Mouse (Mus musculus): ENCODE data around the gene BC051142. TPM values are rescaled to one million over a fixed set of nuclear protein-coding genes. Genes with fewer than 3 reads are reported as not detected.
"Not testable (repeated sequence)": the region's sequence is repeated elsewhere in the genome, so short reads cannot be mapped to it uniquely, and the experiment has no call there.

Gene BC051142
- polyA plus RNA-seq, 1 experiment: not detected

GRCm38 (mm10) chr17:34439795-34440194 is 41.2 kb downstream of the BC051142 start:
- Histone ChIP-seq H3K27ac (ENCODE audit: insufficient read depth, low read depth, low read length) (no peak overlapping the region), H3K4me1 (ENCODE audit: control insufficient read depth, insufficient read depth, low read length) (peaks cover 21% of the 10 kb centered on the region), H3K4me3 (ENCODE audit: insufficient read depth, low read length) (no peak overlapping the region)
- TF ChIP-seq POLR2A (IDR thresholded peaks at IDR 0.05; ENCODE audit: borderline replicate concordance, low read depth, low read length) (no peak), CTCF (IDR thresholded peaks at IDR 0.05; ENCODE audit: low read depth, low read length) (no peak)

- Histone ChIP-seq H3K4me3 (ENCODE audit: insufficient read depth, low read length) (no peak overlapping the region), H3K27ac (ENCODE audit: insufficient read depth, low read depth, low read length) (no peak overlapping the region)
- TF ChIP-seq CTCF (IDR thresholded peaks at IDR 0.05; ENCODE audit: low read depth, low read length): no peak
- no peak for TF ChIP-seq POLR2A (IDR thresholded peaks at IDR 0.05; ENCODE audit: borderline replicate concordance, low read depth, low read length)
These were observed 43.4 kb downstream of the BC051142 start for GRCm38 (mm10) chr17:34441990-34442389.

GRCm38 (mm10) chr17:34448473-34449041 is 49.9 kb downstream of the BC051142 start:
- no peak overlapping the region for H3K4me3 ChIP-seq (ENCODE audit: insufficient read depth, low read length)
- TF ChIP-seq CTCF (IDR thresholded peaks at IDR 0.05; ENCODE audit: low read depth, low read length) (no peak), POLR2A (IDR thresholded peaks at IDR 0.05; ENCODE audit: borderline replicate concordance, low read depth, low read length) (no peak)
- H3K4me1 ChIP-seq (ENCODE audit: control insufficient read depth, insufficient read depth, low read length): no peaks in the 10 kb centered on the region

More at GRCm38 (mm10) chr17:34441990-34442389, 43.4 kb downstream of the BC051142 start:
- H3K4me1 ChIP-seq (ENCODE audit: control insufficient read depth, insufficient read depth, low read length): peaks cover 17% of the 10 kb centered on the region

GRCm38 (mm10) chr17:34457668-34458067 is 59.0 kb downstream of the BC051142 start:
- H3K4me3 ChIP-seq (ENCODE audit: insufficient read depth, low read length): no peak overlapping the region
- no peak overlapping the region for H3K27ac ChIP-seq (ENCODE audit: insufficient read depth, low read depth, low read length)
- peaks cover 26% of the 10 kb centered on the region for H3K4me1 ChIP-seq (ENCODE audit: control insufficient read depth, insufficient read depth, low read length)
- TF ChIP-seq CTCF (IDR thresholded peaks at IDR 0.05; ENCODE audit: low read depth, low read length): no peak
- no peak for TF ChIP-seq POLR2A (IDR thresholded peaks at IDR 0.05; ENCODE audit: borderline replicate concordance, low read depth, low read length)

More at GRCm38 (mm10) chr17:34448473-34449041, 49.9 kb downstream of the BC051142 start:
- no peak overlapping the region for H3K27ac ChIP-seq (ENCODE audit: insufficient read depth, low read depth, low read length)

GRCm38 (mm10) chr17:34459255-34459654 is 60.6 kb downstream of the BC051142 start:
- no peak overlapping the region for H3K4me3 ChIP-seq (ENCODE audit: insufficient read depth, low read length)
- peaks cover 26% of the 10 kb centered on the region for H3K4me1 ChIP-seq (ENCODE audit: control insufficient read depth, insufficient read depth, low read length)
- no peak overlapping the region for H3K27ac ChIP-seq (ENCODE audit: insufficient read depth, low read depth, low read length)
- TF ChIP-seq CTCF (IDR thresholded peaks at IDR 0.05; ENCODE audit: low read depth, low read length) (no peak), POLR2A (IDR thresholded peaks at IDR 0.05; ENCODE audit: borderline replicate concordance, low read depth, low read length) (no peak)

- H3K4me3 ChIP-seq (ENCODE audit: insufficient read depth, low read length); H3K27ac ChIP-seq (ENCODE audit: insufficient read depth, low read depth, low read length); H3K4me1 ChIP-seq (ENCODE audit: control insufficient read depth, insufficient read depth, low read length): not testable (repeated sequence)
These were observed 67.3 kb downstream of the BC051142 start for GRCm38 (mm10) chr17:34465906-34466305.

- Histone ChIP-seq H3K4me1 (ENCODE audit: control insufficient read depth, insufficient read depth, low read length) (0 out of 2 replicates have a peak, but pooled peaks cover 2% of the 10 kb centered on the region), H3K4me3 (ENCODE audit: insufficient read depth, low read length) (no peak overlapping the region), H3K27ac (ENCODE audit: insufficient read depth, low read depth, low read length) (no peak overlapping the region)
- TF ChIP-seq CTCF (IDR thresholded peaks at IDR 0.05; ENCODE audit: low read depth, low read length): no peak
- TF ChIP-seq POLR2A (IDR thresholded peaks at IDR 0.05; ENCODE audit: borderline replicate concordance, low read depth, low read length): no peak
These were observed 71.9 kb downstream of the BC051142 start for GRCm38 (mm10) chr17:34470491-34470890.

GRCm38 (mm10) chr17:34475060-34475459 is 76.4 kb downstream of the BC051142 start:
- no peak overlapping the region for H3K27ac ChIP-seq (ENCODE audit: insufficient read depth, low read depth, low read length)
- no peaks in the 10 kb centered on the region for H3K4me1 ChIP-seq (ENCODE audit: control insufficient read depth, insufficient read depth, low read length)
- TF ChIP-seq POLR2A (IDR thresholded peaks at IDR 0.05; ENCODE audit: borderline replicate concordance, low read depth, low read length): no peak
- no peak for TF ChIP-seq CTCF (IDR thresholded peaks at IDR 0.05; ENCODE audit: low read depth, low read length)
- H3K4me3 ChIP-seq (ENCODE audit: insufficient read depth, low read length): no peak overlapping the region

- Histone ChIP-seq H3K4me3 (ENCODE audit: insufficient read depth, low read length) (no peak overlapping the region), H3K4me1 (ENCODE audit: control insufficient read depth, insufficient read depth, low read length) (no peaks in the 10 kb centered on the region), H3K27ac (ENCODE audit: insufficient read depth, low read depth, low read length) (no peak overlapping the region)
- TF ChIP-seq CTCF (IDR thresholded peaks at IDR 0.05; ENCODE audit: low read depth, low read length) (no peak), POLR2A (IDR thresholded peaks at IDR 0.05; ENCODE audit: borderline replicate concordance, low read depth, low read length) (no peak)
These were observed 77.8 kb downstream of the BC051142 start for GRCm38 (mm10) chr17:34476427-34476826.

GRCm38 (mm10) chr17:34477238-34478013 is 78.8 kb downstream of the BC051142 start, which contains the start of gene Btnl4:
Btnl4 (minus strand) TSS chr17:34477318.
- H3K27ac ChIP-seq (ENCODE audit: insufficient read depth, low read depth, low read length); H3K4me1 ChIP-seq (ENCODE audit: control insufficient read depth, insufficient read depth, low read length); H3K4me3 ChIP-seq (ENCODE audit: insufficient read depth, low read length): not testable (repeated sequence)

All from bone marrow macrophage, adult 2 months (primary cell).